Mouse (Mus musculus) kidney, postnatal 36 days (tissue): Measurements from ENCODE around the gene Ndufb7.
"Not testable (repeated sequence)": the region's sequence is repeated elsewhere in the genome, so short reads cannot be mapped to it uniquely, and the experiment has no call there.

ENCODE experiments used
- DNase-seq, 2 experiments: peaks; one replicate each; pipeline ENCODE4 v3.0.0; 2021 to 2022; ENCODE audit warnings: mixed read lengths in 2 of 2

Gene Ndufb7

DNA sequence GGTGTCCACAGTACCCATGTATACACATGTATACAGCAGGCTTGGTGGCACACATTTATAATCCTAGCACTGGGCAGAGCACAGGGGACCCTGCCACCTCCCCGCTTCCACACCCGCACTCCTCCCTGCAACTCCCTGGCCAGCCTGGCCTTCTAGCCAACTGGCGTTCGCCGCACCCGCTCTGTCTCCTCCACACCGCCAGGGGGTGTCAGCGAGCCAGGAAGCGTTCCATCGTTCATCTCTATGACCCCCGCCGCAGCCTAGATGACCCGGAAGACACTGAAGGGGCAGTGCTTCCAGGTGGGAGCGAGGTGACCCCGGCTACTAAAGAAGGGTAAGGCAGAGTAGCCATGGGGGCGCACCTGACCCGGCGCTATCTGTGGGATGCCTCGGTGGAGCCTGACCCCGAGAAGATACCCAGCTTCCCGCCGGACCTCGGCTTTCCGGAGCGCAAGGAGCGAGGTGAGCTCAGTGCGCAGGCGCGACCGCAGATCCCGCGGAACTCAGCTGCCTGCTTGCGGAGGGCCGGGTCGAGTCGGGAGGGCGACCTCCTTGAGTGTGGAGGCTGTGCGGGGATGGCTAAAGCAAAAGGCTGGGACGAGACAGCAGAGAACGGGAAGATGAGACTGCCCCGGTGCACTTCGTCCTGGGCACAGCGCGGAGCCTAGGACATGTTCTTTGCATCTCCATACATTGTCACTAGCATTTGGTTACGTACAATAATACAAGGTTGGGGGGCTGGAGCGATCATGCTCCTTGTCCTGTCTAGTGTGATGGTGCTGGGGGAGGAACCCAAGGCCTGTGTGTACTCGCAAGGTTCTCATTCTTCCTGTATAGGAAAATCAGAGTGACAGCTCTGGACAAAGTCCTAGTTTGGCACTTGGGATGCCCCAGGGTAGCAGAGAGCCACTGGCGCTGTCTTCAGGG is at the start of gene Ndufb7:
Ndufb7 (plus strand) TSS at position 203 of the 927 bp plus-strand sequence.
- DNase-seq, result peak; percentile 96 to 98

DNA sequence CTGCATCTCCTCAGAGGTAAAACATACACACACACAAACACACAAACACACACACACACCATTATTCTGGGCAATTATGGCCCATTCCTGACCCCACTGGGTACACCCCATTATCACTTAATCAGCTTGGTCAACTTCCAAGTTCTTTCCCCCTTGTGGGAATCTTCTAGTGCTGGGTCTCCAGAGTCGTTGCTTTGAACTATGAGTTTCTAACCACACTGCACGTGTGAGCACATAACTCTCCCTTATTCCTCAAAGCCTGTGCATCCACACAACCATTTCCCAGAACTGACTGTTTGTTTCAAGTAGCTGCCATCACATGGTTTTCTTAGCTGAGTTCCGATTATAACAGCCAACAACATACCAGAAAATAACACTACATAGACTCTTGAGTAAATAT is 46.0 kb upstream of the Ndufb7 start:
- no peak for DNase-seq

DNA sequence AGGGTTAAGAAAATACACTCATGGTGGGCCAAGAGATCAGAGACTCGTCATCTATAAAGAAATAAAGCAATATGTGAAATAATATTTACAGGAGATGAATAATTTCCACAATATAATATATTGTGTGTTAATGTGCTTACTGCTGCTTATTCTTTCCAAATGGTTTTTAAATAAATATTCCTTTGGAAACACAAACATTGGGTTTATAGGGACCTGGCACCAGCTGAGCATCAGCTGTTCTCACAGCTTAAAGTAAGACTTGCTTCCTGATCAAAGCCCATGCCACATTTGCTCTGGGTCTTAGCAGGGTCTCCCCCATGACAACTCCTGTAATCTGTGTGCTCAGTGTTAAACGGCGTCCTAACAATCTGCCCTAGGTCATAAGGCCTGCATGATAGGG is 45.6 kb upstream of the Ndufb7 start:
- not testable (repeated sequence) for DNase-seq

DNA sequence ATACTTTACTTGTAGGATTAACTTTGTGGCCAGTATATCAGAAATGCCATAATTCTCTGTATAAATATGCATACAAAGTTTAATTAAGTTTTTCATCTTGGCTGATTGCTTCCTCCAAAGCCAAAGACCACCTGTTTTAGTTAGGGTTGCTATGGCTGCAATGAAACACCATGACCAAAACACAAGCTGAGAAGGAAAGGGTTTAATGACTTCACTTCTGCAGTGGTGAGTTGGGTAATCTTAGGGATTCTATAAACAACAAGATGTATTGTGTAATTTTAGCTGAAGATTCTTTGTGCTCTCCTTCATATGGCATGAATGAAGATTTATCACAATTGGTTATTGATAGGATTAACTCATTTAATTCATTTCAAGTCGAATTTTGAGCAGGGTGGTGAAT is 45.2 kb upstream of the Ndufb7 start:
- no peak for DNase-seq

DNA sequence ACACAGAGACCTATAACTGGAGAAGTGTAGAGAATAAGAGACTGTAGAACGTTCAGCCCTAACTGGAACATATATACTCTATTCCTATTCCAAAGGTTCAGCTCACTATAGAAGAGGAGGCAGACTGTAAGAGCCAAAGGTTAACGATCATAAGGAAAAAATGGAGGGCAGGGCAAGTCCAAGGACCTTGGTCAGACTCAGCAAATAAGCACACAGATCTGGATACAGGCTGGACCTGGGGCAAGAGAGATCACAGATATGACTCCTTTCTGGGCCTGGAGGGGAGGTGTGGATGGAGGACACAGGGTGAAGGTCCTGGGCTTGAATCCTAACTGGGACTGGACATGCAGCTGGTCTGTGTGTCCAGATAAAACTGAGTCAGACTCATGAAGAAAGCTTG is 31.7 kb upstream of the Ndufb7 start:
- DNase-seq, result no peak

DNA sequence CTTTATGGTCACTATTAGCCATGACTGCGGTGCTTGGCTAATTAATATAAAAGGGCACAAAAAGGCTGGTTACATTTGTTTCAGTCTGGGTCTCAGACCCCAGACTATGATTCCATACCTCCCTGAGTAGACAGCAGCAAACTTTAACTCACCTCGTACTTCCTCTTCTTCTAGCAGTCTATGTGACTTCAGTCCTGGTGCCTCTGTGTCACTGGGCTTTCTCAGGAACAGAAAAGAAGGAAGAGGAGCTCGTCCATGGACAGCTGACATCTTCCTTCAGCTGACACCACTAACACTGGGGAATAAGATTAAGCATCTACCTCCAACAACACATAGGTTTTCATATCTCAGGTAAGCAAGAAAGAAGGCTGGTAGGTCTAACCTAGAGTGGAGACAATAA is 30.7 kb upstream of the Ndufb7 start, which contains the start of gene Olfr370:
Olfr370 (plus strand) TSS at position 45 of the 400 bp plus-strand sequence.
- no peak for DNase-seq

DNA sequence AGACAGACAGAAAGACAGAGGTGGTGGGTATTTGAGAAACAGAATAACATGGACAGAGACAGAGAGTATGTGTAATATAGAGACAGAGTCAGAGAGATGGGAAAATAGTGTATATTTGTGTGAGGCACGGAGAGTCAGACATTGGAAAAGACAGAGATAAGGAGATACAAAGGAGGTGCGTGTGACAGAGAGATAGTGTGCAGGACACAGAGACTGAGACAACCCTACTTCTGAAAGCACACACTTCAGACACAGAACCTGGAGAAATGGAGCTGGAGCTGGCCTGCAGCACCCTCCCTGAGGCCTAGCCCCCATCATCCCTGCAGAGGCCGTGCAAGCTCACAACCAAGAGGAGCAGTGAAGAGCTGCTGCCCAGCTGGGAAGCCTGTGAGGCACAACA is 3.8 kb upstream of the Ndufb7 start:
- DNase-seq, result no peak

DNA sequence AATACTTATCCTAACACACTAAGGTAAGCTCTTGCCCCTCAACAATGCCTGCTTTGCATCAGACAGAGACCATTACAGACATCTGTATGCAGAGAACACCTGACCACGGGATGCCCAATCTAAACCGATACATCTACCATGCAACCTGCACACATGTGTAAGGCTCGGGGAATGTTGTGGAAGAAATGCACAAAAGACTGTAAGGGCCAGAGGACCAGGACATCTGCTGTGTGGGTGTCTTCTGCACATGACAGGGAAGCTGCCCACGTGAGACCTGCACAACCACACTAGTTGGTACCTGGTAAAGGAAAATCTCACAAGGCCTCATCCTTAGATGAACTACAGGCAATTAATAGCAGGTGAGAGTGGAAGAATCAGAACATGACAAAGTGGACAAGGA is 3.2 kb upstream of the Ndufb7 start:
- no peak for DNase-seq

DNA sequence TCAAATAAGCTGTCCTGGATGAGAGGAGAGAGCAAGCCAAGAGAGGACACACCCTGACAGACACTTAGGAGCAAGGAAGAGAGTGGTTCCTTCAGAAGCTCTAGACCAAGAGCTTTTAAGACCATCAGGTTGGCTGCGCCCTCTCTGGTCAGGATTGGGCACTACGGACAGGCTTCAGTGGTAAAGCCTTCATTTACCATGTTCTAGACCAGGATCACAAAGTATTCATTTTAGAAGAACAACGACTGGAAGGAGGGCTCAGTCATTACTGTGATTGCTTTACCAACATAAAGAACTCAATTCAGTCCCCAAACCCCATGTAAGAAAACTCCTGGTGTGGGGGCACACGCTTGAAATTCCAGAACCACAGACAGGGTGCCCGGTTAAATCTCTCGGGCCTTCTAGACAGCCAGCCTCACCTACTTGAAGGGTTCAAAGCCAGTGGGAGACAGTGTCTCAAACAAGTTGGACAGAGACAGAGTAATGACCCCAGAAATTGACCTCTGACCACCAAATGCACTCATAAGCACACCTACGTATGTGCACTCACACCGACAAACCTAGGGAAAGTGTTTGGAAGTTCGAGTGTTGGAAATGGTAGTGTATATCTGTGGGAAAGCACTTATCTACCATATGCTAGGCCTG is 618 bp upstream of the Ndufb7 start:
- peak in 1 of 2 experiments; percentile 44 for DNase-seq

DNA sequence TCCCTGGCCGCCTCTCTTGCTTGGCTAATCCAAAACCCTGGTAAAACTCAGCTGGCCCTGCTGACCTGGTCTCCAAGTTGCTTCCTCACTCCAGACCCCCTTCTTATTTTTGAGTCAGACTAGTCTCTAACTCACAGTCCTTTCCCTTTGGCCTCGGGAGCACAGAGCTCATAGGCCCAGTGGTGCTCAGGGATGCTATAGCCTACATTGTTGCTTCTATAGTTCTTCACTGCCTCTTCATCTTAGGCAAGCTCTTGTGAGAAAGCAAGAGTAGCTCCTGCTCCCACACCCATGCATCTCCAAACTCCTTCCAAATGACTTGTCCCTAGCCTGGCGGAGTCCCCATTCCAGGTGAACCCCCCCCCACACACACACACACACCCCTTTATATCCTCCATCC is 1.2 kb downstream of the Ndufb7 start:
- no peak for DNase-seq

DNA sequence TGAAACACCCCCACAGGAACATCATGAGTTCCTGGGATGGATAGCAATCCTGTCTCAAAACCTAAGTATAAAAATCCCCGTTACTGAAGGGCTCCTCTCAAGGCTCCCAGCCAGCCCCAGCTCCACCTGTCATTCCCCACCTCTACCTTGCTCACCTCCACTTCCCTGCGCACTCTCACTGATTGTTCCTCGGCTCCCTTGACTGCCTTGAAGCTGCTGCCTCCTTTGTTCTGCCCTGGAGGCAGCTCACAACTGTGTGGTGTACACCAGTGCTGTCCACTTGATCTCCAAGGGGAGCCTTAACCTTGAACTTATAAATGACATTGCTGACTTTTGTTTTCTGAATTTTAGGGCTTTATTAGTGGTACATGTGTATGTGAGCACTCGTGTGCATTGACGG is 1.7 kb downstream of the Ndufb7 start:
- DNase-seq, result no peak

DNA sequence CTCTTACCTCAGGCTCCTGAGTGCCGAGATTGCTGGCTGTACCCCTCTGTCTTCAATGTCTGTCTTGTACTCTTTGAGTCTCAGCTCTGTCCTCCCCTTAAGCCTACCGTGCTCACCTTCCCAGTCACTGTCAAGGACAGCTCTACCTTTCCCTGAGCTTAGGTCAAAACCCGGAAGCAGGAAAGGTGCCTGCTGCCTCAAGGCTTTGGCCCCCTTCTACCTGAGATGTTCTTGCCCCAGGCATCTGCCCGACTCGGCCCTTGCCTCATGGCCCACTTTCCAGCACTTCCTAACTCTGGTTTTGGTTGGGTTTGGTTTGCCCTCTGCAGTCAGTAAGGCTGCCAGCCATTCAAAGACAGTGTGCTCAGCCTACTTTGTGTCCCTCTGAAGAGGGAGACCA is 2.3 kb downstream of the Ndufb7 start:
- DNase-seq, result no peak

DNA sequence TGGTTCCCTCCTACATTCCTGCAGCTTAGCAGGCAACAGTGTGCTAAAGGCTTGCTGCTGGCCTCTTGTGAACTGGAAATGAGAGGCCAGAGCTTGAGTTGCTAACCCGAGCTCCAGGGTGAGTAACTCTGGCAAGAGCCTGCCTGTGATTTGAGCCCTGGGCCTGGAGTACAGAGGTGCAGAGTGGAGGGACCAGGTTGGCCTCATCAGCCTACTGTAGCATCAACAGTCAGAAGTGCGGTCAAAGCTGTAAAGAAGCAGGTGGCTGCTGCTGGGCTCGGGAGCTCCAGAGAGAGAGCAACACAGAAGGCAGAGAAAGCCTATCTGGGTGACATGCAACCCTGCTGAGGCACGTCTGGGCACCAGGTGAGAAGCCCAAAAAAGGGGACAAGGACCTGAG is 2.7 kb downstream of the Ndufb7 start:
- no peak for DNase-seq

DNA sequence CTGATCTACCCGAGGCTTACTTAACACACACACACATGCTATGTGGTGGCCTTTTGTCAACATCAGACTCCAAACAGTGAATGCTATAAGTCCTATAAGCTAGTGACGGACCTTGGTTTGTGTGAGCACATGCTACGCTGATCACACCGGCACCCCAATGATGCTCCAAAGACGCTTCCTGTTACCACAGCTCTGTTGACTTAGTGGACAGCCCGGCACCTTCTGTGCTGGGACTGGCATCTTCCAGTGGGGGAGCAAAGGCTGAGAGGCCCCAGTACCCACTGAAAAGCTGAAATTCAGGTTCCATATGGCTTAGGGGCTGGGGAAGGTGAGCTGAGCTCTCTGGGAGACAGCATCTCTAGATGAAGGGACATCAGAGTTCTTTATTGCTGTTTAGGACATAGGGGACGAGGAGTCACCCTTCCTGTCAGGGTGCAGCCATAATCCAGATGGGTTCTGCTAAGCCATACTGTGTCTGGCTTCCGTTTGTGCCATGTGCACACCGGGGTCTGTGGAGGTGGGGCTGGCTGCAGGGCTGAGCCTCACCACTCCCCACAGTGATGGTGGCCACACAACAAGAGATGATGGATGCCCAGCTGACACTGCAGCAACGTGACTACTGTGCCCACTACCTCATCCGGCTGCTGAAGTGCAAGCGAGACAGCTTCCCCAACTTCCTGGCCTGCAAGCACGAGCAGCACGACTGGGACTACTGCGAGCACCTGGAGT is 4.0 kb downstream of the Ndufb7 start:
- no peak for DNase-seq

DNA sequence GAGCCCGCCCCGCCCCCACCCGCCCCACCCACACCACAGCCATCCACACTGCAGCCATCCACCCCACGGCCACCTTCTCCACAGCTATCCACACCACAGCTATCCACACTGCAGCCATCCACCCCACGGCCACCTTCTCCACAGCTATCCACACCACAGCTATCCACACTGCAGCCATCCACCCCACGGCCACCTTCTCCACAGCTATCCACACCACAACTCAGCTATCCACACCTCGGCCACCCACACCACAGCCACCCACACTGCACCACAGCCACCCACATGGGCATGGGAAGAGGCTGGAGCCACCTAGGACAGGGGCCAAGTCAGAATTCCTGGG is 4.5 kb downstream of the Ndufb7 start:
- DNase-seq, result not testable (repeated sequence)

DNA sequence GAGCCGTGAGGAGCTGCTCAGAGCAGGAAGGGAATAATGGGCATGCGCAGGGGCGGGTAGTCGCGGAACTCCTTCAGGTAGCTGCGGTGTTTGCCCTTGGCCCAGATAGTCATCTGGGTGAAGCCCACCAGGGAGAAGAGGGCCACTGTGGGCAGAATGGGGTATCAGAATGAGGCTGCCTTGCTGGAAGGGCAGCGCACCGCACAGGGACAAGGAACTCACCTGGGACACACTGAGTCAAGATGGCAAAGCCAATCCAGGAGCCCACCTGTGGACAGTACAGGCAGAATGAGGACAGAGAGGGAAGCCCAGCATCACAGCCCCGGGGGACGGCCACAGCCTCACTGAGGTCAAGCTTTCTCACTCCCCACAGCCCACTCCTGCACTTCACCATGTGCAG is 5.3 kb downstream of the Ndufb7 start:
- DNase-seq, result no peak

DNA sequence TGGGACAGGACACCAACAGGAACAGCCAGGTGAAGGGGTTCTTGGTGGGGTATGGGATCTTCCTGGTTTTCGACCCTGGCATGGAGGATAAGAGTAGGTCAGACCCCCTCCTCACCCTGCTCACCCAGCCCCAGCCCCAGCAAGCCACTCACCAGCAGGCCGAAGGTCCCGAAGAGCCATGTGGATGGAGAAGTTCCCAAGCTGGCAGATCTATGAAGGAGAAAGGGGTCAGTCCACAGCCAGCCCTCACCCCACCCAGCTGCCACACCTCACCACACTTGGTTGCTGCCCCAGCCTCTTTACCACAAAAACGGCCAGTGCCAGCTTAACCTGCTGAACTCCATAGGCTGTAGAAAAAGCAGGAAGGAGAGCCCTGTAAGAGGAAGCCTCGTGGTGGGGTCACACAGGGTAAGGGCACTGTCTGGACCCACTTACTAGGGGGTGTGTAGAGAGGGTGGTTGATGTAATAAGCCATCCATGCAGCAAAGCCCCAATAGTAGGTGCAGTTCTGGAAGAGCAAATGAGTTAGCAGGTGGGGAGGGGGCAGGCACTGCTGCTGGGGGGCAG is 5.9 kb downstream of the Ndufb7 start:
- DNase-seq, result no peak

DNA sequence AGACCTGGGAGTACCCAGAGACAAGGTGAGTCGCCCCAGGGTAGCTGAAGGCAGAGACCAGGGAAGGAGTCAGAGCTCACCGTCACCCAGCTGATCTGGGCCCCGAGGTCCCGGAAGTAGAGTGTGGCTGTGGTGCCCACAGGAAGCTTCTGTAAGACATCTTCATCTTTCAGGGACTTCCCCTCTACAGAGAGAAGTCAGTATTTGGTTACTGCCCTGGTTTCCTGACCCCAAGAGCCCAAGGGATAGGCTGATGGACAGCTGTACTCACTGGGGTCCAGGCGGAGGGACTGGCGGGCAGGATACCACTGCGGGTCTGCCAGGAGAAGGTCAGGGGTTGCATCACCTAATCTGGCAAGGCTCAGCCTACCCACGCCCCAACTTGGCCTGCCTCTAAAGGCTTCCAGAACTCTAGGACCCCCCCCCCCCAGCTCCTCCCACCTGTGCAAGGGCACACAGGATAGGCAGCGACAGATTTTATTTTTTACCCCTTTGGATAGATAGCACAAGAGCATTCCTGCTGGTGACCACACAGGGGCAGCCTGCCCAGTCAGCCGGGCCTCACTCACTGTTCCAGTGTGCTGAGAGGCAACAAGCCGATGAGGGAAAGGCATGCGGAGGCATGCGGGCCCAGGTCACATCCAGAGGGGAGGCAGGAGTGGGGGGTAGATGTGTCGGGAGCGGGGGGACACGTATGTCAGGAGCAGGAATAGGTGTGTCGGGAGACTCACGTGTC is 6.8 kb downstream of the Ndufb7 start:
- peak in 1 of 2 experiments; percentile 48 for DNase-seq

DNA sequence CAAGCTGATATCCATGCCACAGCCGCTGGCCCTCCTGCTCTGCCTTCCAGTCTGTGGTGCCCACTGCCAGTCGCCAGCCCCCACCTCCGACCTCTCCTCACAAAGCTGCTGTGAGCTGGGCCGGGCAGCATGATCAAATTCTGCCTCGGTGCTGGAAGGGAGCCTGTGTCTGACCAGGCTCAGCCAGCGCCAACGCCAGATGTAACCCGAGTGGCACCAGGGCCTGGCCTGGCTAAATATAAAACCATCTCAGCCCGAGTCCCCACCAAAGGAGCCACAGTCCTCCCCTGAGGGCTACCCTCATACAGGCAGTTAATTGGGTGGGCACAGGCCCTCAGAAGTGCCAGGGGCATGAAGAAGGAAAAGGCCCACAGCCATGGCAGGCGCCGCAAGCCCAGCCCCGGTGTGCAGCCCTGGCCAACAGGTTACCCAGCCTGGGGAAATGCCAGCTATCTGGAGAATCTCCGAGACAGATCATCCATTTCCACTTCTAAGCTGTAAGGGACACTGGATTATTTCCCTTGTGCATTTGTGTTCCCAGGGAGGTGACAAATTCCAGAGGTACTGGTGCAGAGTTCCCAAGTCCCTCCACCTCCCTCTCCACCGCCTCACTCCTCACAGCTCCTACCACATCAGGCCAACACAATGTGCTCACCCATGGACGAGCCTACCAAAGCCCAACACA is 8.3 kb downstream of the Ndufb7 start:
- peak in 1 of 2 experiments; percentile 50 for DNase-seq

DNA sequence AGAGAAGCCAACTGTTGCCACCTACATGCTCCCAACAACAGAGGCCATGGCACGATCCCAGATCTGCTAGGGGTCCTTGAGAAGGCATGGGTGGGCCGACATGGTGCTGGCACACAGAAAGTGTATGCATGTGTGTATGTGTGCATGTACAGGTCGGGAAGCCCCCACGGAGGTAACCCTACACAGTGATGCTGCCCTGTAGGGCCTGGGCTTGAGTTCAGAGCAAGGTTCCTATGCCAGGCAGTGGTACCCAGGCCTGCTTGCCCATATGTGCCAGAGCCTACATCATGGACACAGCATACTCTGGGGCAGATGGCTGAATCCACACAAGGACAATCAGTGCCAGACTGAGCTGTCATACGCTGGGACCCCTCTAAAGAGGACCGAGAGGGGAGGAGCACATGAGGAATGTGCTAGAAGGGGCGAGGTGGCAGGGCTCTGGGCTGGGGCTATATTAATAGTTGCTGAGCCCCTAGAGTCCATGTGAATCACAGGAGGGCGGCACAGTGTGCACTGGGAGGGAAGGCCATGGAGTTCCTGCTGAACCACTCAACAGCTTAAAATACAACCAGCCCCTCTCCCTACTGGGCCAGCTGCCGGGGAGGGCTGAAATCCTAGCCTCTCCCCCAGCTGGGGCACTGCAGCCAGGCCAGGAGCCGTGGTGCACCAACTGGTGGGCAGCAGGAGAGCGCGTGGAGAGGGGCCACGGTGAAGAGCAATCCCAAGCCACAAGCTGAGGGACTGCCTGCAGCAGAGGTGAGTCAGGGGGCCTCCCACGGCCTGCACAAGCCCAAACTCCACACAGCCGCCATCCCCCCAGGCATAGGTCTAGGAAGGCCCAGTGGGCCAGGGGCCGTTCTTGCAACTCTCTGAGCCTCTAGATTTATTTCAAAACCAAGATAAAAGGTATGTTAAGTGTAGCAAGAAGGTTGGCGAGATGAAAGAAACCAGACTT is 9.4 kb downstream of the Ndufb7 start:
- peak in 1 of 2 experiments; percentile 38 for DNase-seq

DNA sequence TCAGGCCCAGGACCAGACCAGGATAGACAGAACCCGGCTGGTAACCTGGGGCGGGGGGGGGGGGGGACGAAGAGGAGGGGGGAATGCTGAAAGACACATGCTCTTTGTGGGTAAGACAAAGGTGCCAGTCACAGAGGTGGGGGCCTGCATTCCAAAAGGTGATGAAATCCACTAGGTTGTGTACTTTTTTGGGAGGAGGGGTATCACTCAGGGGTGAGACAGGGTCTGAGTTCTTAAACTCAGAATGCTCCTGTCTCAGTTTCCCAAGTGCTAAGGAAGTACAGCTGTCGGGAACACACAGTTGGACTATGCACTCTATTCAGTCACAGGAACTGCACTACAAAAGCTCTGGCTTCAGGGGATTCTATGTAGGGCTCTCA is 10.0 kb downstream of the Ndufb7 start:
- no peak for DNase-seq
